Mouse (Mus musculus): ENCODE measurements at regions not wholly inside any gene's neighbourhood (a gene's known extent, or its start where the extent isn't known, plus 50 kb on each side); places are given as distances from the start of the nearest gene placed in this dataset.
A peak's percentile ranks its signal among the peaks of the same experiment; 100 is the strongest.

- DNase-seq (ENCODE audit: low spot score in 2 of 2), result no peak
Measured at GRCm38 (mm10) chr16:24054293-24054692, 65.6 kb upstream of the Bcl6 start.

DNA sequence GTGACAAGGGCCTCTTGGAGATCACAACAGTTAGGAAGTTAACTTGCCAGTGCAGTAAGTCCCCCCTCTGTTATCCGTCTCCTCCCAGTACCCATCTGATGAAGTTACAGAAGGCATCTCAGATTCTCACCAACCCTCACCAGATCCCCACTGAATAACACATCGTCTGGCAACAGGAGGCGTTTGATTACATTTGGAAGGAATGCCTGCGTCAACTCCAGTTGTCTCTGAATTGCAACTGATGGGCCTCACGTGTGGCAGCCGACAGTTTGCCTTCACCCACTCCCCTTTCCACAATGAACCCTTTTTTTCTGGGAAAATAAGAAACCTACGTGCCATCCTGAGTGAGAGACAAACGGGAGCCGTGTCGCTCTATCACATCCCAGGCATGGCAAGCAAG lies 64.8 kb upstream of the Bcl6 start:
- DNase-seq (ENCODE audit: low spot score in 2 of 2), result peak; percentile 28 to 54

DNA sequence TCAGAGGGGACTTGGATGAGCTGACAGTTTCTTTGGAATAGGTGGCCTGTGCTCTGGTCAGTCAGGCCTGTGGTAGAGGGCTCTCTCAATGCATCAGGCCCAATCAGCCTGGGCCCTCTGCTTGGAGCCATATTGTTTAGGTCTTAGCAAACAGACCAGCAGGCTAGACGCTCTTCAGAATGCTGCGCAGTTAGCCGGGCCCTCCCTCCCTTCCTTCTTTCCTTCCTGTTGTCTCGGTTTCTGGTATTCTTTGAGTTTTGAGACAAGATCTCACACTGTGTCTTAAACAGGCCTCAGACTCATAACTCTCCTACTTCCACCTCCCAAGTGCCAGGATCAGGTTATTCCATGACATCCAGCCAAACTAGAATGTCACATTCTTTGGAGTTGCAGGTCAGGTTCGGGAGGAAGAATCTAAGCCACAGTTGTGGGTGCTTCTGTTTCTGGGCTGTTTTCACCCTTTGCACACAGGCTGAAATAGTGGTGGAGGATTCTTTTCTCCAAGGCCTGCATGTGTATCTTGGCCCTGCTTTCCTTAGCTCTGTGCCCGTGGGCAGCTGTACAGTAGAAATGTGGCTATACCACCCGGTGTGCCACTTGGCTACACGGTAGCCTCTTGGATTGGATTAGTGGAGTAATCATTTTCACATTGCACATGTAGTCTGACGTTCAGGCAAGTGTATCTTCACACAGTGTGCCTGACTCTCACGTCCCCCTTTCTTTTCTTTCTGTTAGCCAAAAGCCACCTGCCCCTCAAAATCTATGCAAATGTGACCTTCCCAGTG lies 62.4 kb upstream of the Bcl6 start:
- no peak for DNase-seq (ENCODE audit: low spot score in 2 of 2)

DNA sequence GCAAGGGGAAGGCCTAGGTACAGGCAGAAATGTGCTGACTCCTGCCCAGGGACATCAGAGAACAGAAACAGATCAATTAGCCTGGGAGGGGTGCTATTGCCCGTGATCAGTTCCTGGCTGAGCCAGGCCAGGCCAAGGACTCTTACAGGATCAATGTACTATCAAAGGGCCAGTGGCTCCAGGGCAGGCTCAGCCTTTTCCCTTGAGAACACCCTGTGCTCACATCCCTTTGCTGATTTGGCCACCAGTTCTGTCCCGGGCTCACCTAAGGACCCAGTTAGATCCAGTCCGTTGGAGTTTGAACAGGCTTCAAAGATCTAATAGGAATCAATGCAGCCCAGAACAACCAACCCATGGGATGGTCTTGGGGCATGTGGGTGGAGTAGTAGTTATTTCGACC lies 55.1 kb upstream of the Bcl6 start:
- DNase-seq (ENCODE audit: low spot score in 2 of 2), result no peak

- no peak for DNase-seq (ENCODE audit: low spot score in 2 of 2)
Measured at GRCm38 (mm10) chr16:24042977-24043376, 54.3 kb upstream of the Bcl6 start.

- DNase-seq (ENCODE audit: low spot score in 2 of 2), result no peak
Measured at GRCm38 (mm10) chr16:24042216-24042615, 53.6 kb upstream of the Bcl6 start.

DNA sequence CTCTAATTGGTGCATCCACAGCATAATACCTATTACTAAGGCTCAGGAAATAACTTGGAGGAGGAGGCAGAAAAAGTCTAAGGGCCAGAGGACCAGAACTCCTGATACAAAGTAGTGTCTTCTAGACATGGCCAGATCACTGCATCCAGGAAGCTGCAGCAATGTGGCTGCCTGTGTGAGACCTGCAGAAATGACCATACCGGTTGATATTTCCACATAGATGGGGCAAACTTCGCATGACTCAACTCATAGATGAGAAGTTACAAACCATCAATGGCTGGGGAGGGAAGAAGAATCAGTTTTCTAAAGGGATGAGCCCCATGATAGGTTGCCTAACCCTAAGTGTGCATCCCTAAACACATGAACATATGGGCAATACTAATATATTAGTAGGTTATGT lies 52.8 kb upstream of the Bcl6 start:
- DNase-seq (ENCODE audit: low spot score in 2 of 2), result no peak

DNA sequence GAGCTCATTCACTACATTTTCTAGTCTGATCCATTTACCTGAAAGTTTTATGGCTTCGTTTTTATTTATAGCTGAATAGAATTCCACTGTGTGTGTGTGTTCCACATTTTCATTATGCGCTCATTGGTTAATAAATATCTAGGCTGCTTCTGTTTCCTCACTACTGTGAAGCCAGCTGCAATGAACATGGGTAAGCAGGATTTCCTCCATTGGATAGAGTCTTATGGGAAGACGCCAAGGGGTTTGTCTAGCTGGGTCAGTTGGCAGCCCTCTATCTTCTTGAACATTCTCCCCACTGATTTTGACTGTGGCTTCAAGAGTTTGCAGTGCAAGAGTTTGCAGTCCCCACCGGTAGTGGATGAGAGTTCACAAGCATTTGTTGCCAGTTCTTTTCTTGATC lies 51.1 kb upstream of the Bcl6 start:
- no peak for DNase-seq (ENCODE audit: low spot score in 2 of 2)

Data from right cerebral cortex, postnatal 10 days (tissue).